Mouse (Mus musculus) lung, adult 18-20 months (tissue): ENCODE results near the gene Dph2.

ENCODE experiments used
- DNase-seq, 2 experiments: peaks; one replicate each; pipeline ENCODE4 v3.0.0; 2022; ENCODE audit warnings: mixed read lengths in 2 of 2

The Dph2 gene

GRCm38 (mm10) chr4:117870437-117870836 is 21.4 kb downstream of the Dph2 start:
- no peak for DNase-seq

DNA sequence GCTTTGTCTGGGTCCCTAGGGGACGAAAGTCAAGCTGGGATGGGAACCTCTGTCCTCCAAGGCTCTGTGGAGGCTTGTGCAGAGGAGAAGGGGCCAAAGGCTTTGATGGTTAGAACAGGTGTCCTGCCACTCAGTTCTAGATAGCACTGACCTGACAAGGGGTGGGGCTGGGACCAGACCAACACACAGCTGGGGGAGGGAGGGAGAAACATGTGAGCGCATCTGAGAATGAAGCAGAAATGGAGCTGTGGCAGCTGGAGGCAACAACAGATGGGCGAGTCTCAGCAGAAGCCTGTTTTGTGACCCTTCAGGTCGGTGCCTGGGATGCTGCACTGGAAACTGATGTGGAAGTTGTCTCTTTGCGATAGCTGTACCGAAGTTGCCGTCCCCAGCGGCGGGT is 22.5 kb downstream of the Dph2 start:
- DNase-seq = no peak

DNA sequence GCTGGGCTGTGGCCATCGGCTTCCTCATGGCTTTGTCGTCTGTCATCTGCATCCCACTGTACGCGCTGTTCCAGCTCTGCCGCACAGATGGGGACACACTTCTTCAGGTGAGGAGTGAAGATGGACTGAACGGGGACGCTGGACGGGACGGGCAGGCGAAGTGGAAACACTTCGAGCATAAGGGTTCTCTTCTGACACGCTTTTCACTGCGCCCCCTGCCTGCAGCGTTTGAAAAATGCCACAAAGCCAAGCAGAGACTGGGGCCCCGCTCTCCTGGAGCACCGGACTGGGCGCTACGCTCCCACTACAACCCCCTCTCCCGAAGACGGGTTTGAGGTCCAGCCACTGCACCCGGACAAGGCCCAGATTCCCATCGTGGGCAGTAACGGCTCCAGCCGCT is 24.0 kb downstream of the Dph2 start:
- peak; percentile 54 for DNase-seq

GRCm38 (mm10) chr4:117867000-117867399 is 24.8 kb downstream of the Dph2 start:
- DNase-seq = no peak

DNA sequence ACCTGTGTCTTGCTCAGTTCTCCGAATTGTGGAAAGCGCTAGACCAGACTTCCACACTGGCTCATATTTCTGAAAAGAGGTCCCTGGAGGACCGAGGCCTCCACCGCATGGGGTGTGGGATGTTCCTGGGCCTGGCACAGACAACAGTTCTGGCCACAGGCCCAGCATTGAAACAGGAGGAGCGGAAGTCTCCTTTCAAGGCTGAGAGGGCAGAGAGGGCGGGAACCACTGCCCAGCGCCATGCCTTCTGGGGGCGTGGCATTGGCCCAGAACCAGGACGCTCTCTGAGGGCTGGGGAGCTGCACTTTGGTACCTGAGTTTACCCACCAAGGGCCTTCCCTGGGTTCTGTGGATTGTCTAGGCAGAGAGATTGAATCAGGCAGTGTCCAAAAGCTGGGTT is 25.7 kb downstream of the Dph2 start:
- peak; percentile 86 to 91 for DNase-seq

GRCm38 (mm10) chr4:117862823-117863222 is 29.0 kb downstream of the Dph2 start:
- no peak for DNase-seq

DNA sequence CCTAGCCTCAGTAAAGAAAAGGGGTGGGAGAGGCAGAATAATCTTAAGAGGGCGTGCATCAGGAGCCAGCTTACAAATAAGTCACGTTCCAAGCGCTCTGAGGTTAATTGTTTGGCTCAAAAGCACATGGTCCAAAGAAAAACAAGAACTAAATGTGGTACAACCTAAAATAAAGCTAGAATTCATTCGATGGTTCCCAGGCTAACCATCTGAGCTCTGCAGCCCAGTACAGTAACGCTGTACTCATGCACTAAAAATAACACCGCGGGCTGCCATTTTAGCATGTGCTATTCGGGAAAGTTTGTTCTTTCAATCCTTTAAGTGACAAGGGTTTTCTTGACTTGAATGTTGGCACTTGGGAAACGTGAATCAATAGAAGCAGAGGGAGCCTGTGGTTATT is 31.3 kb downstream of the Dph2 start:
- no peak for DNase-seq

DNA sequence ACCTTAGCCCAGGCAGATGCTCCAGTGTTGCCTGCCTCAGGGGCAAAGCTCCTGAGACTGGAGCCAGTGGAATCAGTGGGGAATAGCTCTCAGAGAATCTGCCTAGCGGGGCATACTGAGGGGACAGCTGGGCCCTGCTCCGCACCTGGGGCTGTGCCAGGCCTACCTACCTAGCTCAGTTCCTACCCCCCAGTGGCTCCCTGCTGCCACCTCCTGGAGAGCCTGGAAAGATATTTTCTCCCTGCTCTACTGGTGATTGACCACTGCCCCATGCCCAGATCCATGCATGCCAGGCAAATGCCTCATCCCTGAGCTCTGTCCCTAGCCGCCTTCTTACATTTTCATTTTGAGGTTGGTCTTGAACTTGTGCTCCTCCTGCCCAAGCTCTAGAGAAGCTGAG is 33.0 kb downstream of the Dph2 start:
- peak; percentile 66 to 76 for DNase-seq

DNA sequence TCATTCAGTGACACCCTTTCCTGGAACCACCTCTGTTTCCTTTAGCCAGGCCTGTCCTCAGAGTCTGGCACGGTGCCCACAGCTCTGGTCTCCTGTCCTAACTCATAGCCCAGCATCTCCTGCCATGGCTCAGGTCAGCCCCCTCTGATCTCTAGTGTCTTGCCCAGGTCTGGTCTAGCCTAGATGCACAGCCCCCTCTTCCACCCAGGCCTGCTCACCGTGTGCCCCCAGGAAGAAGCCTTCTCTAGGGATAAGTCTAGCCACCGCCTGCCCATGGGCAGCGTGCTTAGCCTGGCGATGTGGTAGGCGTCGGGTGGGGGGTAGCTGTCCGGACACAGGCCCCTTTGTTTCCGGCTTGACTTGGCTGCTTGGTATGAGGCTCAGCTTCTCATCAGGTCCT is 36.7 kb downstream of the Dph2 start:
- no peak for DNase-seq

DNA sequence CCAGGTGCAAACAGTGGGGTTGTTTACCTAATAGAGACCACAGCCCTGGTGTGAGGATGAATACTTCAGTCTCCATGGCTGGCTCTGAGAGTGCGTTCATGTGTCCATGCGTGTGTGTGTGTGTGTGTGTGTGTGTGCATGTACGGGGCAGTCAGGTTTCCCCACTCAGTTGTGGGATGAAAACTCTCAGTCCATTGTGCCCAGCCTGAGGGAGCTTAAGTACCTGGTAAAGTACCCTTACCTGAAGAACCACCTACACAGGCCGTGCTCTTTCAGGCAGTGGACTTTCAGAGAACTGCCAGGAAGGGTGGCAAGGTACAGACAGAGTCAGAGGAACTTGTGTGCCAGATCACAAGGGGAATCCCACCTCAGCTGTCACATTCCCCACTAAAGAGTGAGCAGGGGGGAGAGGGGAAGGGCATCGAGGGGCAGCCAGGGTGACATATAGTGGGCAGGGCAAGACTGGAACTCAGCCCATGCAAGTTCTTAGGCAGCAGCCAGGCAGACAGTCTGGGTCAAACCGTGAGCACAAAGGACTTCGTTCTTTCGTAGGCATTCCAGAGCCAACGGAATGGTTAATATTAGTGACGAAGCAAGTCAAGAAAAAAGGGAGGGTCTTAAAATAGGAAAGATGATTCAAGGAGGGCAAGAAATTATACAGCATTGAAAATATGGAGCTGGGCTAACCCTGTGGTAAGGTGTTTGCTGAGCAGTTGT is 39.5 kb downstream of the Dph2 start:
- DNase-seq = peak in 1 of 2 experiments; percentile 54

- DNase-seq = no peak
Observed at GRCm38 (mm10) chr4:117850871-117851270, 41.0 kb downstream of the Dph2 start.

GRCm38 (mm10) chr4:117850176-117850575 is 41.7 kb downstream of the Dph2 start:
- no peak for DNase-seq

DNA sequence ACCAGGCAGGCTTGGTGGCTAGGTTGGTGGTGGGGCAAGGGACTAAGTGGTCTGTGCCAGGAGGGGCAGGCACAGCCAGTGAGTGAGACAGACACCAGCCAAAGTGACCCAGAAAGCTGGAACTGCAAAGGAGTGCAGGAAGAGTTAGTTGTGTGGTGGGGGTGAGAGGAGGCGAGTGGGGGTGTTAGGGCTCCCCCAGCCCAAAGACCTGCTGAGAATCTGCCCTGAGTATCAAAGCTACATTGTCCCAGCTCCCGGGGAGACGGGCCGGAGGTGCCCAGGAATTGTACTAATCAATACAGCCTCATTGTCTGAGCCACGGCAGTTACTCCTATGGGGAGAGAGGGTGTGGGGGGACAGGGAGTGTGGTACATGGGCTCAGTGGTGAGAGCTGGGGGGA is 42.3 kb downstream of the Dph2 start:
- no peak for DNase-seq

GRCm38 (mm10) chr4:117849063-117849462 is 42.8 kb downstream of the Dph2 start:
- DNase-seq = no peak

DNA sequence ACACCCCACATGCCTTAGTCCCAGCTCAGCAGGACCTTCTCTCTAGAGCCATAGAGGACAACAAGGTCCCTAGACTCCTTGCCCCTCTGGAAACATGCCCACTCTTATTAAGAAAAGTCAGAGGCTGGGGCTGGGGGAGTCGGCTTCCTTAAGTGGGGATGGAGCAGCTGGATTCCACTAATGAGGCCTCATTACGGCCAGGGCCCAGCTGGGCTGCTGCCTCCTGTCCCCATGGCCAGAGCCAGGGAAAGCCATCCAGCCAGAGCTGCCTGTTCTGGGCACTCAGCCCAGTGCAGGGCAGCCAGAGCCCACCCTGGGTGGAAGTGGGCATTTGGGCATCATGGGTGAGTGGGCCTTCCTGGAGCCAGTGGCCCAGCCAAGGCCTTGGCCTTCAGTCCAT is 44.8 kb downstream of the Dph2 start:
- DNase-seq = no peak

GRCm38 (mm10) chr4:117846261-117846660 is 45.6 kb downstream of the Dph2 start:
- DNase-seq = no peak

- DNase-seq = no peak
Observed at GRCm38 (mm10) chr4:117845316-117845715, 46.5 kb downstream of the Dph2 start.

DNA sequence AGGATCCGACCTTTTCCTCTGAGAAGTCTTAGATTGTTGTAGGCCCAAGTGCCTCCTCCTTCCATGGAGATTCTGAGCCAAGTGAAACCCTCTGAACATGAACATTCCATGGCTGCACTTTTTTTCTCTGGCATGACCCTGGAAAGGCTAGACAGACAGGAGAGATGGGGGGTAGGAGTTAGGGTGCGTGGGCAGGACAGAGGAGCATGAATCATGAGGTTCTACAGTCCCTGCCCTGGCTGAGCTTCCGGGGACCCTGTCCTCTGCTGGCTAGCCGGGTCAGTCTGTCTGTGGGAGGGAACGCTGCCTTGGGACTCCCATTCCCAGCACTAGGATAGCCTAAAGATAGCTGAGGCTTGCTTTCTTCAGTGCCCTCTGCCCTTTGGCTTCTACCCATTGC is 47.4 kb downstream of the Dph2 start:
- DNase-seq = no peak

DNA sequence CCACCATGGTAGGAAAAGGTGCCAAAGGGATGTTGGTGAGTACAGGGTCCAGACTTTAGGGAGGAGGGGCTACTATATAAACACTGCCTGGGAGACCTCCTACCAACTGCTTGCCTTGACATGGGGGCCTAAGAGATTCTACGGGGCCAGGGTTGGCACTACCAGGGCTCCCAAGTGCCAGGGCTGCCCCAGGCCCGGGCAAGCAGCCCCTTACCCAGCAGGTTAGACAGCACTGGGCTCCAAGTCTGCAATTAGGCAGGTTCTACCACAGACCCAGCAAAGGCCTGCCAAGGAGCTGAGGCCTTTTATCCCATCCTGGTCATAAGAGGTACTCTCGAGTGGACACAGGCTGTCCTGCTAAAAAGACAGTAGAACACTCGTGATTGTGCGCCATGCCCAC is 48.7 kb downstream of the Dph2 start:
- no peak for DNase-seq

- DNase-seq = no peak
Observed at GRCm38 (mm10) chr4:117841566-117841965, 50.3 kb downstream of the Dph2 start.

- peak; percentile 44 to 75 for DNase-seq
Observed at GRCm38 (mm10) chr4:117840821-117841220, 51.0 kb downstream of the Dph2 start.

GRCm38 (mm10) chr4:117839366-117839765 is 52.5 kb downstream of the Dph2 start:
- DNase-seq = no peak
